Mouse (Mus musculus): Measurements from ENCODE around the gene Bbs2.
"Not testable (repeated sequence)": the region's sequence is repeated elsewhere in the genome, so short reads cannot be mapped to it uniquely, and the experiment has no call there.

The Bbs2 gene

GRCm38 (mm10) chr8:94098081-94098974, at the start of gene Bbs2:
TSS of gene Bbs2 (minus strand) at chr8:94098928.
- peak; percentile 94 for DNase-seq (ENCODE audit: low spot score in 2 of 2)

DNA sequence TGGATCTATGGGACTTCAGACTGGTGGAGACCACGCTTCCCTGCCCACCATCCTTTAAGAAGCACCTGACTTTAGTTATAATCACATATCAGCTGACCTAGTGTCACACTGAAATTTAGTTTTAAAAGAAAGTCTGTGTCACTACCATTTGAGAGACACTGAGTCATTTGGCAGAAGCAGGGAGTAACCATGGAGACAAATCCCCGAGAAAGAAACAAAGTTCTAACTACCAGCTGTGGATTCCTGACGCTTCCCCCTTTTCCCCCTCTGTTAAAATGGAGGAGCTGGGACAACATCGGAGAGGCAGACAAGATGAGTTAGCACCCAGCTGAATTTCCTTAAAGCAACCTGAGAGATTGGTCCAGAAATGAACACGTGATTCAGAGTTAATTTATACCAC, 49.5 kb upstream of the Bbs2 start:
- DNase-seq (ENCODE audit: low spot score in 2 of 2): no peak

DNA sequence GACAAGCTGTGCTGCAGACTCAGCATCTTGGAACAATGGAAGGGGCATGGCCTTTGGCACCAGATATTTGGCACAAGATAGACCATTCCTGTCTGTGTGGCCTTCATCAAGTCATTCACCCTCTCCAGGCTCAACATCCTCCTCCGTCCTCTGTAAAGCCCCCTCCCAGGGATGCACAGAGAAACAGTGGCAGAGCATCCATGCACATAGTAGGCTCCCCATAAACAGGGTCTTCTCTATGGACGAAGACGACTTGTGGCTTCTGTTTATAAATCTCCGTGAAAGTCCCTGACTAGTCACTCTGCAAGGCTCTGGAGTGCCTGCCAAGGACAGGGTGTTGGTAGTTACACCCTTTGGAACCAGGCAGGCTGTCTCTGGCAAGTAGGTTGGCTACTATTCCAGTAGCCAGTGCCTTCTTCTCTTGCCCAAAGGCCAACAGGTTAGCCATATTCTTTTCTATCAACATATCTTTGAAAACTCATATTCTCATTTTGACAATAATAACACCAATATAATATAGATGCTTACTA, 41.6 kb upstream of the Bbs2 start:
- DNase-seq (ENCODE audit: low spot score in 2 of 2): no peak

GRCm38 (mm10) chr8:94136933-94137332, 38.2 kb upstream of the Bbs2 start, which contains the start of gene Mt4:
TSS of gene Mt4 (plus strand) at chr8:94137197.
- no peak for DNase-seq (ENCODE audit: low spot score in 2 of 2)

- DNase-seq (ENCODE audit: low spot score in 2 of 2): no peak
Measured at GRCm38 (mm10) chr8:94136192-94136591, 37.5 kb upstream of the Bbs2 start.

DNA sequence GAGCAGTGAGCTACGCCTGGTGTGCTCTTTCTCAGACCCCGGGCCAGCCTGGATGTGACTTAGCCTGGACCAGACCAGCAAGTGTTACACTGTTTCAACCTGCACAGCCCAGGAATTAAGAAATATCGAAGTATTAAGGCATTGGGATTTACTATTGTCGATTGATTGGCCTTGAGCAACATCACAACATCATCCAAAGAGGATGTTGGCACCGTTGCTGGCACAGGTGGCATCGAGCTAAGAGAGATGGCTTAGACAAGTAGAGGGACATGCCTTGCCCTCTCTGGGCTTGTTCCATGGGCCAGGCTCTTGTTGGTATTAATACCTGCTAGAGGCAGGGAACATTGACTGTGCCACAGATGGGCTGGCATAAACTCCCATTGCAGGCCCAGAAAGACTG, 36.8 kb upstream of the Bbs2 start:
- DNase-seq (ENCODE audit: low spot score in 2 of 2): no peak

- DNase-seq (ENCODE audit: low spot score in 2 of 2): not testable (repeated sequence)
Measured at GRCm38 (mm10) chr8:94134601-94135000, 35.9 kb upstream of the Bbs2 start.

GRCm38 (mm10) chr8:94132096-94132495, 33.4 kb upstream of the Bbs2 start:
- DNase-seq (ENCODE audit: low spot score in 2 of 2): no peak

GRCm38 (mm10) chr8:94130126-94130525, 31.4 kb upstream of the Bbs2 start:
- DNase-seq (ENCODE audit: low spot score in 2 of 2): no peak

GRCm38 (mm10) chr8:94129133-94129789, 30.5 kb upstream of the Bbs2 start:
- no peak for DNase-seq (ENCODE audit: low spot score in 2 of 2)

DNA sequence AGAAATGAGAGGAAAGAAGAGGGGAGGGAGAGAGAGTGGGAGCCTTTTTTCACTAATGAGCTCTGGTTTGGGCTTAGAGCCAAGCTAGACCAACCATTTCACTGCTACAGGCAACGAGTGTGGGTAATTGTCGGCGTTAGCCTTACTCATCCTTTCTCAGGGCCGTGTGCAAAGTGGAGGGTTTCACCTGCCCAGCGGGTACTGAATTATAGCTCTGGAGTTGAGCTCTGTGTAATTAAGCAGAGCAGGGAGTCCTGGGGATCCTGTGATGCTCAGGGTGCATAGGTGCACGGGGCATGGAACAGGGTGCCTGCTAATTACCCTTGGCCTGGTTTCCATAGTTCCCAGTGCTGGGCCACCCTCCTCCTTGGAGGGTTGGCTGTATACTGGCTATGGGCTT, 29.0 kb upstream of the Bbs2 start:
- DNase-seq (ENCODE audit: low spot score in 2 of 2): no peak

GRCm38 (mm10) chr8:94122711-94123468, 24.2 kb upstream of the Bbs2 start:
- DNase-seq (ENCODE audit: low spot score in 2 of 2): no peak

DNA sequence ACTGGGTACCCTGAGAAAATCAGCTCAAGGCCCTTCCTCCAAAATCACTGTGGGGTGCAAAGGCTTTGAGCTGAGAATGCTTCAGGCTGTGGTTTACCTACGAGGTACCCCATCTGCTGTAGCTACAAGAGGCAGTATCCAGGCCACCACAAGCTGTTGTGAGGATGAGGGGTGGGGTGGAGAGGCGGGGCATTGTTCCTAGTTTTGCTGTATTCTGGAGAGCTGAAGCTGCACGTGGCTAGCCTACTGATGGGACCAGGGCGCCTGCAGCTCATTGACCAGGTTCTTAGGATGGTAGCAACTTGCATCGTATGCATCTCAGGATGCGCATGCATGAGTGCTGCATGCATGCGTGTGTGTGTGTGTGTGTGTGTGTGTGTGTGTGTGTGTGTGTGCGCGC, 22.9 kb upstream of the Bbs2 start:
- DNase-seq (ENCODE audit: low spot score in 2 of 2): no peak

- DNase-seq (ENCODE audit: low spot score in 2 of 2): no peak
Measured at GRCm38 (mm10) chr8:94118776-94119430, 20.2 kb upstream of the Bbs2 start.

DNA sequence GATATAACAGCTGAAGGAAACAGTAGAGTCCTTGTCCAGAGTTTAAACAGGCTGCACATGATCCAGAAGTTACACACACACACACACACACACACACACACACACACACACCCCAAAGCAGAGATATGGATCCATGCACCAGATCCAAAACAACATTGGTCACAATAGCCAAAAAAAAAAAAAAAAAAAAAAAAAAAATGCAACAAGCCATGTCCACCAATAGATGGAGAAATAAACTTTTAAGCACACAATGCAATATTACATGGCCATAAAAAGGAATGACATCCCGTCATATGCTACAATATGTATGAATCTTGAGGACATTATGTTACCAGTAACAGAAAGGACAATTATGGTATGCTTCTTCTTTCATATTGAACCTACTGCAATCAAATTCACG, 15.2 kb upstream of the Bbs2 start:
- DNase-seq (ENCODE audit: low spot score in 2 of 2): no peak

DNA sequence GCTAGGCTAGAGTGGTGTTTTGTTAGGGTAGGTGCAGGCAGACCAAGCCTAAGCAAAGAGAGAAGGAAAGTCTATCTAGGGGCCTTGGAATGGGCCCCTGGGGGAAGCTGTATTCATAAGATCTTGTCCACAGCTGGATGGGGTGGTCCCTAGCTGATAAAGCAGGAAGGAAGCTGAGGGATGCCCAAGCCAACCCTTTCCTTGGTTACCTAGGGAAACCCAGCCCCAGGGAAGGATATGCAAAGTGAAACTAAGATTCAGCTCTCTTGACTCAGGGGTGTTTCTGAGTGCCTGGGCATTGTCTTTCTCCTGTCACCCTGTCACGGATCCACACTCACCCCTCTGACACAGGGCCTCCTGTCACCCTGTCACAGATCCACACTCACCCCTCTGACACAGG, 14.7 kb upstream of the Bbs2 start:
- DNase-seq (ENCODE audit: low spot score in 2 of 2): no peak

- DNase-seq (ENCODE audit: low spot score in 2 of 2): no peak
Measured at GRCm38 (mm10) chr8:94110526-94111177, 11.9 kb upstream of the Bbs2 start.

DNA sequence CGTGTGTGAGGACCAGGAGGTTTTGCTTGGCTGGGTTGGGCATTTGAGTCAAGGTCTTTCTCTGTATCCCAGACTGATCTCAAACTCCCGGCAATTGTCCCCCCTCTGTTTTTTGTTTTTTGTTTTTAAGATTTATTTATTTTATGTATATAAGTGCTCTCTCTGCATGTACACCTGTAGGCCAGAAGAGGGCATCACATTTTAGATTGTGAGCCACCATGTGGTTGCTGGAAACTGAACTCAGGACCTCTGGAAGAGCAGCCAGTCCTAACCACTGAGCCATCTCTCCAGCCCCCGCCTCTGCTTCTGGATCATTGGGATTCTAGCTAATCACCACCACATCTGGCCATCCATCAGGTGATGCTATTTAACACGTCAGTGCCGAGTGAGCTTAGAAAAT, 11.1 kb upstream of the Bbs2 start:
- no peak for DNase-seq (ENCODE audit: low spot score in 2 of 2)

- no peak for DNase-seq (ENCODE audit: low spot score in 2 of 2)
Measured at GRCm38 (mm10) chr8:94109396-94109795, 10.7 kb upstream of the Bbs2 start.

- no peak for DNase-seq (ENCODE audit: low spot score in 2 of 2)
Measured at GRCm38 (mm10) chr8:94107871-94108270, 9.1 kb upstream of the Bbs2 start.

GRCm38 (mm10) chr8:94104146-94104545, 5.4 kb upstream of the Bbs2 start:
- DNase-seq (ENCODE audit: low spot score in 2 of 2): no peak
